Mouse (Mus musculus): ENCODE measurements around the gene Xpnpep1. TPM values are rescaled to one million over a fixed set of nuclear protein-coding genes. Genes with fewer than 3 reads are reported as not detected.

The Xpnpep1 gene
- total and polyA plus RNA-seq, 2 experiments from 2014 or later: 98.6 to 115 TPM

DNA sequence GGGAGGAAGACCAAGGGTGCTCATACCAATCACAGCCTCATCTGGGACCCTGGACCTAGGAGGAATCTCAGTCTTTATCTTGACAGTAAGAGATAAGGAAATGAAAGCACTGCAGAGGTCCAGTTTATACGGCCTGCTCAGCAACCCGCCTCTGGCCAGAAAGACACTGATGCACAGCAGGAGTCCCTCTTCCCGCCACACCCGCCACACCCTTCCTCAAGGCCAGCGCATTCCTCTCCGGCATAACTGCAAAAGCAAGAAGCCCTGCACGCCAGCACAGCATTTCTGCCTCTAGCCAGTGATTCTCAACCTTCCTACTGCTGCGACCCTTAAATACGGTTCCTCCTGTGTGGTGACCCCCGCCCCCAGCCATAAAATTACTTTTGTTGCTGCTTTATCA is 16.8 kb downstream of the Xpnpep1 start:
- ATAC-seq (no peak), DNase-seq (ENCODE audit: low spot score) (no peak)
- TF ChIP-seq CTCF (IDR thresholded peaks at IDR 0.05; ENCODE audit: low read depth): no peak
- H3K27ac ChIP-seq: no peak overlapping the region
- no peak overlapping the region for H3K9ac ChIP-seq (replicated peaks; ENCODE audit: low read length)
- H3K4me1 ChIP-seq (ENCODE audit: insufficient read depth, low read length): no peaks in the 10 kb centered on the region
- WGBS: 85% methylated on average over 10 of the region's 10 CpGs
- peaks cover 16% of the 10 kb centered on the region for H3K36me3 ChIP-seq (ENCODE audit: insufficient read depth, low read length)
- H3K4me3 ChIP-seq (ENCODE audit: low read length): no peak overlapping the region
- H3K27me3 ChIP-seq (ENCODE audit: insufficient read depth, low read length): no peaks in the 10 kb centered on the region
- H3K4me2 ChIP-seq (ENCODE audit: low read depth, low read length): no peak overlapping the region
- H3K9me3 ChIP-seq (ENCODE audit: low read length): no peaks in the 10 kb centered on the region

GRCm38 (mm10) chr19:53022037-53022614 is 17.9 kb downstream of the Xpnpep1 start:
- H3K9ac ChIP-seq (replicated peaks; ENCODE audit: low read length): no peak overlapping the region
- DNase-seq (ENCODE audit: low spot score): no peak
- H3K27me3 ChIP-seq (ENCODE audit: insufficient read depth, low read length): no peaks in the 10 kb centered on the region
- H3K27ac ChIP-seq: no peak overlapping the region
- H3K4me3 ChIP-seq (ENCODE audit: low read length): no peak overlapping the region
- H3K4me2 ChIP-seq (ENCODE audit: low read depth, low read length): no peak overlapping the region
- 86% methylated on average over 8 of the region's 8 CpGs for WGBS
- no peaks in the 10 kb centered on the region for H3K4me1 ChIP-seq (ENCODE audit: insufficient read depth, low read length)
- no peak for TF ChIP-seq CTCF (IDR thresholded peaks at IDR 0.05; ENCODE audit: low read depth)
- no peaks in the 10 kb centered on the region for H3K9me3 ChIP-seq (ENCODE audit: low read length)
- H3K36me3 ChIP-seq (ENCODE audit: insufficient read depth, low read length): peaks cover 16% of the 10 kb centered on the region
- ATAC-seq: no peak

- Histone ChIP-seq H3K36me3 (ENCODE audit: insufficient read depth, low read length) (peaks cover 16% of the 10 kb centered on the region), H3K27me3 (ENCODE audit: insufficient read depth, low read length) (no peaks in the 10 kb centered on the region), H3K4me1 (ENCODE audit: insufficient read depth, low read length) (no peaks in the 10 kb centered on the region), H3K9ac (replicated peaks; ENCODE audit: low read length) (no peak overlapping the region), H3K9me3 (ENCODE audit: low read length) (no peaks in the 10 kb centered on the region), H3K4me2 (ENCODE audit: low read depth, low read length) (no peak overlapping the region), H3K27ac (no peak overlapping the region), H3K4me3 (ENCODE audit: low read length) (no peak overlapping the region)
- TF ChIP-seq CTCF (IDR thresholded peaks at IDR 0.05; ENCODE audit: low read depth): no peak
- 82% methylated on average over 10 of the region's 10 CpGs for WGBS
- no peak for ATAC-seq
- DNase-seq (ENCODE audit: low spot score): no peak
These were observed 18.5 kb downstream of the Xpnpep1 start for GRCm38 (mm10) chr19:53021537-53021936.

DNA sequence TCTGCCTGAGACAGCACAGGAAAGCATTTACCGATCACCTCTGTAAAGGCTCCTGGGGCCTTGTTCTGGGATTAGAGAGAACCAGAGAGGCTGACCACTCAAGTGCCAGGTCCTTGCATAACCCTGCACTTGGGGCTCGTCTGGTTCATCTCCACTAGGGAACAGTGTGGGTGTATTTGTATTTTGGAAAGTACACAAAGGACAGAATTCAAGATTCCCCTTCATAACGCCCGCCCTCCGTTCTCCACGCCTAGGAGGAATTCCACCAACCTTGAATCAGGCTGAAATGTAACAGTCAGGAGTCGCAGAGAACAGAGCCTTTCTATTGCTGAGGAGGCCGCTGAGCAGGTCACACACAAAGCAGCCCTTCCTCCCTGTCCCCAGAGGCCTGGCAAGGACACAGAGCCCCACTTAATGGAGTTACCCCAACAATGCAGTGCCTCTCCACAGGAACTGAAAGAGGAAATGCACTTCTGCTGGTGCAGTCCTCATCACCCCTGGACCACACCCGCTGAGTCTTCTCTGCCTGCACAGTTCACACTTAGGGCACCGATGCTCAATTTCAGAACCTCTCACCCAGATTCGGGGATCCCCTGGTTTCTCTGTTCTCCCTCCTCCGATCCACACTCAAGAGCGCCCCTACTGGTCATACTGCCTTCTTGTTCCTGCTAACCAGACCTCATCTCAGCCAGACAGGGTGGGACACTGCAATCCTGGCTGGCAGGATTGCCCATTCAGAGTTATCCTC is 20.1 kb downstream of the Xpnpep1 start:
- Histone ChIP-seq H3K36me3 (ENCODE audit: insufficient read depth, low read length) (peaks cover 16% of the 10 kb centered on the region), H3K4me3 (ENCODE audit: low read length) (no peak overlapping the region), H3K9ac (replicated peaks; ENCODE audit: low read length) (no peak overlapping the region), H3K4me2 (ENCODE audit: low read depth, low read length) (no peak overlapping the region), H3K9me3 (ENCODE audit: low read length) (no peaks in the 10 kb centered on the region), H3K27me3 (ENCODE audit: insufficient read depth, low read length) (no peaks in the 10 kb centered on the region), H3K4me1 (ENCODE audit: insufficient read depth, low read length) (peaks cover 5% of the 10 kb centered on the region), H3K27ac (peak overlapping the region; percentile 58; the same call in 1 of the 2 replicates)
- peak; percentile 70 for ATAC-seq
- TF ChIP-seq CTCF (IDR thresholded peaks at IDR 0.05; ENCODE audit: low read depth): peak; percentile 76
- DNase-seq (ENCODE audit: low spot score): peak; percentile 76
- 57% methylated on average over 13 of the region's 13 CpGs for WGBS

- Histone ChIP-seq H3K27me3 (ENCODE audit: insufficient read depth, low read length) (no peaks in the 10 kb centered on the region), H3K4me2 (ENCODE audit: low read depth, low read length) (no peak overlapping the region), H3K27ac (no peak overlapping the region), H3K9me3 (ENCODE audit: low read length) (no peaks in the 10 kb centered on the region), H3K9ac (replicated peaks; ENCODE audit: low read length) (no peak overlapping the region), H3K4me3 (ENCODE audit: low read length) (no peak overlapping the region), H3K4me1 (ENCODE audit: insufficient read depth, low read length) (peaks cover 5% of the 10 kb centered on the region), H3K36me3 (ENCODE audit: insufficient read depth, low read length) (peaks cover 5% of the 10 kb centered on the region)
- 79% methylated on average over 9 of the region's 9 CpGs for WGBS
- ATAC-seq (no peak), DNase-seq (ENCODE audit: low spot score) (peak; percentile 26)
- no peak for TF ChIP-seq CTCF (IDR thresholded peaks at IDR 0.05; ENCODE audit: low read depth)
These were observed 22.1 kb downstream of the Xpnpep1 start for GRCm38 (mm10) chr19:53017954-53018353.

DNA sequence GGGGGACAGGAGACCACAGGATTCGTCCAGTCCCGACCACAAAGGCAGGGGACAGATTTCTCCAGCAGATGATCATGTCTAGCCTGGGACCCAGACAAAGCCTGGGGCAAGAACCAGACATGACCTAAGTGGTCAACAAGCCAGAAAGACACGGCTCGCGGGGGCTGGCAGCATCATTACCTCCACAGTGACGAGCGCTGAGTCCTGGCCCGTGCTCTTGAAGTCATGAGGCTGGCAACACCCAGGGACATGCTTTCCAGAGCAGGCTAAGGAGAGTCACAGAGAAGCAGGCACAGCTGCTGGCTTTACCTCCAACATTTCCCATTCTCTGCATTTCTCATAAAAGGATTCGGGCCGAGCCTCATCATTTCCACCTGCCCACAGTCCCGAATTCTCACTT is 22.8 kb downstream of the Xpnpep1 start:
- 77% methylated on average over 11 of the region's 11 CpGs for WGBS
- DNase-seq (ENCODE audit: low spot score) (no peak), ATAC-seq (no peak)
- Histone ChIP-seq H3K4me1 (ENCODE audit: insufficient read depth, low read length) (peaks cover 5% of the 10 kb centered on the region), H3K27ac (no peak overlapping the region), H3K27me3 (ENCODE audit: insufficient read depth, low read length) (no peaks in the 10 kb centered on the region), H3K4me2 (ENCODE audit: low read depth, low read length) (no peak overlapping the region), H3K4me3 (ENCODE audit: low read length) (no peak overlapping the region), H3K9me3 (ENCODE audit: low read length) (no peaks in the 10 kb centered on the region), H3K9ac (replicated peaks; ENCODE audit: low read length) (no peak overlapping the region), H3K36me3 (ENCODE audit: insufficient read depth, low read length) (no peaks in the 10 kb centered on the region; the same call in 1 of the 2 replicates)
- TF ChIP-seq CTCF (IDR thresholded peaks at IDR 0.05; ENCODE audit: low read depth): no peak

All from hindbrain, postnatal 0 days (tissue).